Mouse (Mus musculus) heart, adult 2 months (tissue): ENCODE measurements at regions not wholly inside any gene's neighbourhood (a gene's known extent, or its start where the extent isn't known, plus 50 kb on each side); places are given as distances from the start of the nearest gene placed in this dataset.

ENCODE experiments used
- CTCF ChIP-seq: fragments of 200-600 bp; IDR thresholded peaks from 2 replicates; pipeline ENCODE4 v1.8.1; 2022; ENCODE audit warnings: antibody characterized with exemption, mild to moderate bottlenecking, moderate library complexity
- EP300 ChIP-seq: fragments of 200-500 bp; IDR thresholded peaks from 2 replicates; pipeline ENCODE4 v1.6.1; 2011; ENCODE audit warnings: low read depth, low read length, control low read depth; ENCODE audit not compliant: insufficient read depth

DNA sequence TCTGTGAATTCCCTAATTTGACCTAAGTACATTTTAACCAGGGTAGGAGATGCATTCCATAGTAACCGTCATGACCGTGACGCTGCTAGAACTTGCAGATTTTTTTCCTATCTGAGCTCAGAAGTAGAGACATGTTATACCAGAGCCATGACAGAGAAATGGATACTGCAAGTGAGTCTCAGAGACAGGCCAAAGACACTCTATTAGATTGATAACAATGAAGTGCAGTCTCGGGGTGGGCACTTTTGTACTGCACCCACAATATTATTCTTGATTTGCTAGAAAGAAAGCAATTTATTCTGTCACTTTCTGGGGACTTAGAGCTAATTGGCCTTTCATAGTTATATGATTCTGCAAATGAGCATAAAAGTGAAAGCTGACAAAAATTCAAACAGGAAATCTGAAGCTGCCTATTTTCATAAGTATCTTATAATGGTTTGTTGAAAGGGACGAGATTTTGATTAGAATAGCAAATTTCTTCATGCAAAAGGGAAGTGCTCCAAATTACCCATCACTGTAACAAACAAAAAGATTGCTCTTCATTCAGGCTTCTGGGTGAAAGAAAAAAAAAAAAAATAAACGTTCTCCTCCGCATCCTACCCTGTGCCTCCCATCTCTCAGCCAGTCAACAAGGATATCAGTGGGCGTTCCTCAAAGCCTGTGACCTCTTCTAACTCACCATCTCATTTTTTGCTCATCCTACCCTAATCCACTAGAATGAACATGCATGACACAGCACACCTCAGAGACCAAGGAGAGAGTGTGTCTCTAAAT is 643.0 kb upstream of the Map3k7 start:
- TF ChIP-seq CTCF (no peak), EP300 (no peak)
